Mouse (Mus musculus): ENCODE results near the gene Arf4. TPM values are rescaled to one million over a fixed set of nuclear protein-coding genes. Genes with fewer than 3 reads are reported as not detected.
"Not testable (repeated sequence)": the region's sequence is repeated elsewhere in the genome, so short reads cannot be mapped to it uniquely, and the experiment has no call there.

The Arf4 gene
- polyA plus RNA-seq, 1 experiment from 2014 or later: 586 TPM

- H3K27ac ChIP-seq; H3K4me3 ChIP-seq; H3K36me3 ChIP-seq; H3K9me3 ChIP-seq; H3K27me3 ChIP-seq; ATAC-seq (ENCODE audit: low FRiP score); H3K4me1 ChIP-seq (replicated peaks); H3K9ac ChIP-seq; H3K4me2 ChIP-seq: not testable (repeated sequence)
- 87% methylated on average over 5 of the region's 5 CpGs for WGBS
Observed at GRCm38 (mm10) chr14:26705246-26705645, 67.4 kb downstream of the Arf4 start.

Small RNA genes lying within 50 kb of the gene (microRNA-seq; reads per million reads assigned to microRNA genes)
- not detected for gene Mir7672

Other genes starting within 250 kb of the Arf4 start
- 11.4 and 13.3 TPM in 2 replicates for gene Slmap, start 103.1 kb upstream of the Arf4 start, polyA plus RNA-seq (2015; fragmentation: Nextera tagmentation; extraction: Ambion mirVana)
- 20.6 and 20.9 TPM in 2 replicates for gene Dennd6a, start 64.2 kb upstream of the Arf4 start, polyA plus RNA-seq (2015; fragmentation: Nextera tagmentation; extraction: Ambion mirVana)
- 11.8 and 11.9 TPM in 2 replicates for gene Pde12, start 31.8 kb downstream of the Arf4 start, polyA plus RNA-seq (2015; fragmentation: Nextera tagmentation; extraction: Ambion mirVana)
- gene Dnah12, start 55.2 kb downstream of the Arf4 start, polyA plus RNA-seq (2015; fragmentation: Nextera tagmentation; extraction: Ambion mirVana): 0.08 and 0.09 TPM in 2 replicates

Measured in hindbrain, embryonic 13.5 days (tissue).